Mouse (Mus musculus) layer of hippocampus, postnatal 36 days (tissue): ENCODE data around the gene Mcm2. TPM values are rescaled to one million over a fixed set of nuclear protein-coding genes. Genes with fewer than 3 reads are reported as not detected.

Source experiments
- DNase-seq, 2 experiments: peaks; one replicate each; pipeline ENCODE4 v3.0.0; 2022
- total RNA-seq, 2 experiments: library from RNA; stranded (reverse); gene quantifications; 2 replicates each; pipeline ENCODE4 v1.2.3; 2021

Mcm2 gene
- total RNA-seq: 1 to 10 TPM; 4.5 to 5.1 TPM

DNA sequence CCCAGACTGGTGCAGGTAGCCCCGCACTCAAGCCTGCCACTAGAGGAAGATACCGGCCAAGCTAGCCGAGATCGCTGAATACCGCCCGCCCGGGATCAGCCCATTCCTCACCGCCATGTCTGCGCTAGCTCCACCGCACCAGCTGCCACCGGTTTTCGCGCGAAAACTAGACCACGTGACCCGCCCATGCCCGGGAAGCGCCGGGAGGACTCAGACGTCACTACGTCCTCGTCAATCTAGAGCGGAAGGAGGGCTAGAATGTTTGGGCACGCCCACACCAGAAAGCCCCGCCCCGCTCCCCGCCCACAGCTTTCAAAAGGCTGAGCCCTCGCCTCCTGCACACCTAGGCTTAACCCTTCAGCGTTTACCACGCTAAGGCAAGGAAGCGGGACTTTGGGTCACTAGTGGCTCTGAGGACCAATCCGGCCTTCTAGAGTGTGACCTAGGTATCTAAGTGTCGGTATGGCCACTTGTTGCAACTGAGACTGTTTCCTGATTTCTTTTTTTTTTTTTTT is at the start of gene Mcm2:
TSS of gene Mcm2 (minus strand) at position 247 of the 515 bp plus-strand sequence.
- peak; percentile 90 for DNase-seq

DNA sequence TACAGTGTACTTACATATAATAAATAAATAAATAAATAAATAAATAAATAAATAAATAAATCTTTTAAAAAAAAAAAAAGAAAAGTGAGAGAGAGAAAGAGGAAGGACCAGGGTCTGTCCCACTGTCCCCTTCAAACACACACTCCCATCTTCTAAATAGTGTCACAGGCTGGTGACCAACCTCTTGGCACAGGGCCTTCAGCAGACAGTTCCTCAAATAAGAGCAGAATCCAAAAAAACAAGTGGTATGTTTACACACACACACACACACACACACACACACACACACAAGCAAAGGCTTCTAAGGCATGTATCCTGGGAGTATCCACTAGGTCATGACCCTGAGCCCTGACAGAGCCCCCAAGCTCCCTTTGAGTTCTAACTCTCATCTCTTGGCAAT is 49.2 kb upstream of the Mcm2 start:
- no peak for DNase-seq

GRCm38 (mm10) chr6:88946442-88946841 is 47.9 kb upstream of the Mcm2 start:
- DNase-seq: no peak

GRCm38 (mm10) chr6:88943666-88944065 is 45.1 kb upstream of the Mcm2 start:
- DNase-seq: no peak

DNA sequence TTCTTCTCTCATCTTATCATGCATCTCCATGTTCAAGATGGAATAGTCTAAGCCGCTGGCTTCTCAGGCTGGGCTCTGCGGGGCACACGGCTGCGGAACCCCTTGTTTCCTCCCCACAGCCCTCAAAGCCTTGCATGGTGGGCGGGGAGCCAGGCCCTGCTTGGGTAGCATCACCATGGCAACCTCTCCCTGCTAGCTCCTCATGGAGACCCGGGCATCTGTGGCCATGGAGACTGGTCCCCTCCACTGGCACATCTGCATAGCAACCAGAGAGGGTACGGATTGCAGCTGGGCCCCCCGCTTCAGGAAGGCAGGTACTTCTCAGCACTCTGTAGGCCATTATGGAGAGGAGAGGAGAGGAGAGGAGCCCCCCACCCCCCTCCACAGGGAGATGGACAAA is 44.0 kb upstream of the Mcm2 start:
- DNase-seq: peak; percentile 67 to 73

GRCm38 (mm10) chr6:88941628-88942027 is 43.0 kb upstream of the Mcm2 start:
- DNase-seq: no peak

- no peak for DNase-seq
These were observed 41.7 kb upstream of the Mcm2 start for GRCm38 (mm10) chr6:88940090-88940916.

- DNase-seq: no peak
These were observed 40.9 kb upstream of the Mcm2 start for GRCm38 (mm10) chr6:88939281-88940089.

GRCm38 (mm10) chr6:88938664-88939055 is 40.1 kb upstream of the Mcm2 start:
- no peak for DNase-seq

- DNase-seq: no peak
These were observed 39.5 kb upstream of the Mcm2 start for GRCm38 (mm10) chr6:88937971-88938663.

DNA sequence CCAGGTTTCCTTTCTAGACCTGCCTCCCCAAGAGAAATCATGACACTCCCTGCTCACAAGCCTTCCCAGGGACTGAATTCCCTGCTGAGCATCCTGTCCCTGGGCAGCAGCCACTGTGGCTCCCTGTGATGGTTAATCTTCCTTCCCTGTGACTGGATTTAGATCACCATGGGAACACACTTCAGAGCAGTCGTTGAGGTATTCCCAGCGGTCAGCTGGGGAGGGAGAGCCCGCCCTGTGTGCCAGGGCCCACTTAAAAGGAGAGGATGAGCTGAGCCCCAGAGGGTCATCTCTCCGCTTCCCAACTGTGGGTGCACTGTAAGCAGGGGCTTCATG is 38.6 kb upstream of the Mcm2 start:
- DNase-seq: no peak

DNA sequence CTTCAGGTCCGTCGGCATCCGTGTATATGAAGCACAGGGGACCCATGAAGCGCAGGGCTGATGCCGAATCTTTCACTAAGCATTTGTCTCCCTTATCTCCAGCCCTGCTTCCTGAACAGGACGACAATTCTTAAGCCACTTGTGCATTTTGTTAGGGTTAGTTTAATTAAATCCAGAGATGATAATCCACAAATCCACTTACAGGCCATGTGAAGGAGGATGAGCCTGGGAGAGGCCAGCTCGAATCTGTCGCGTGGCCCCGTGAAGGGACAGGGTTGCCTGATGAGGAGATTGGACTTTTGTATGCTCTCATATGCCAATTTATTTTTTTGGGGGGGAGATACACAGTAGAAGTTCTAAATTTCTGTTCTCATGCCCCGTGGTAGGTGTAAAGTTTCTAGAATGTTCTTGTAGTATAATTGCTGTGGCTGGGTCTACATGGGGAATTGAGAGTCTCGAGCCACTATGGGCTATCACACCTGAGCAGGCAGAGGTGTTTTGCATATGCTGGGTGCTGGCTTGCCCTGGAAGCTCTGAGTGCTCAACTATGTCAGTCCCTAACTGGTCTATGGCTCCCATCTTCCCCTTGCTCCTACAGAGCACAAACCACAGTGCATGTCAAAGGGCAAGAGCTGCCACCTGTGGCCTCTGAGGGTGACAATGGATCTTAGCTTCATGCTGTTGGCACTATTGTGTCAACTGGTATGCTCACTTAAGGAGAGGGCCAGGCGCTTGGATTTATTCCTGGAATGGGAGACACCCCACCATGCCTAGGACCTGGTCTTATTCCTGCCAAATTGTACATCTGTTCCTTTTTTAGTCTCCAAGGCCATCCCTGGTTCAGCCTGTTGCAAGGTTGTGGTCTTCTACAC is 38.0 kb upstream of the Mcm2 start:
- no peak for DNase-seq

GRCm38 (mm10) chr6:88935735-88936276 is 37.2 kb upstream of the Mcm2 start:
- peak in 1 of 2 experiments; percentile 4 for DNase-seq

DNA sequence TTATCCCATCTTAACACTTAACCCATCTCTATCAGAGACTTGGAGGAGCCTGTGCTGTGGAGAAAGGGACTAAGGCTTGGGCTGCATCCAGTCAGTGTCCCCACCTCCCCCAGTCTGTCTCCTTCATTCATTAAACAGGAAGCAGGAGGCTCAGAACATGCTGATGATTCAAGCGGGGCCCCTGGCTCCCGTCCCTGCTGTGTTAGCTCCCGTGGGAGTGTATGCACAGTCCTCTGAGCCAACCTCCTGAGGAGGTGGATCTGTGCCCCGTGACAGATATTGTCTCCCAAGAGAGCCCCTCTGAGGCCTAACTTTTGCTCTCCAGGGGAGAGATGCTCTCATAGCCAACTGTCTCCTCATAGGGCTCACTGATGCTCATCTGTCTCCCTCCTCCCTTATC is 36.2 kb upstream of the Mcm2 start:
- peak; percentile 69 to 74 for DNase-seq

DNA sequence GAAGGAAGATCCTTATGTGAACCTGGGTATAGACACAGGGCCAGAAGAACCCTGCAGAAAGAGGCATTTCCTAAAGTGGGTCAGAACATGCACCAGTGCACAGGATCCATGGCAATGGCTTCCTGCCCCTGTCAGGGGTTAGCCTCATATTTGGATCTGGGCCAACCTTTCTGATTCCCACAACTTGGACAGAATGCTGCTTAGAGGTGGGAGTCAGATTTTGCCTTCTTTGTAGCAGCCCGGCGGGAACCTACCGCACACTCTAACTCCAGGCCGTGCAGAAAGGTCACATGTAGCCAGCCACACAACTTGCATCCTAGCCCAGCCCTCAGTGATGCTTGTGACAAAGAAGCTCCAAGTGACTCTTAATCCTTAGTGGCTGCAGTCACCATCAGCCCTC is 35.6 kb upstream of the Mcm2 start:
- no peak for DNase-seq

GRCm38 (mm10) chr6:88931449-88931848 is 32.9 kb upstream of the Mcm2 start:
- no peak for DNase-seq

GRCm38 (mm10) chr6:88930049-88930448 is 31.5 kb upstream of the Mcm2 start:
- no peak for DNase-seq

DNA sequence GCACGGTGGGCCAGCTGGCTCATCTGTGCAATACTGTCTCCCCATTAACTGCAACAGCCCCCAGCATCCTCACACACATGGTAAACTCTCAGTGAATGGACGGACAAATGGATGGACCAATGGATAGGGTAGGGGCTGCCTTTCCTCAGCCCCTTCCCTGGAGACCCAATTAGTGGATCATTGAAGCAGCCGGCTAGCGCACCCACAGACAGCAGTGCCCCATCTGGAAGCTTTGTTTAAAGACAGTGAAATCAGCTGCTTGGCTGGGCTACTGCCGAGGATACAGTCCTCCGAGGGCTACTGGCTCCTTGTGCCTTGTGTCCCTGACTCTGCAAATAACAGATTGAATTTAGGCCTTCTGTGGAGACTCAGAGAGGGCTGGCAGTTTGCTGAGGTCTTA is 30.9 kb upstream of the Mcm2 start:
- no peak for DNase-seq

GRCm38 (mm10) chr6:88928576-88928975 is 30.0 kb upstream of the Mcm2 start:
- DNase-seq: no peak

- DNase-seq: no peak
These were observed 29.4 kb upstream of the Mcm2 start for GRCm38 (mm10) chr6:88928026-88928425.

GRCm38 (mm10) chr6:88927595-88927994 is 29.0 kb upstream of the Mcm2 start:
- peak; percentile 80 to 85 for DNase-seq

DNA sequence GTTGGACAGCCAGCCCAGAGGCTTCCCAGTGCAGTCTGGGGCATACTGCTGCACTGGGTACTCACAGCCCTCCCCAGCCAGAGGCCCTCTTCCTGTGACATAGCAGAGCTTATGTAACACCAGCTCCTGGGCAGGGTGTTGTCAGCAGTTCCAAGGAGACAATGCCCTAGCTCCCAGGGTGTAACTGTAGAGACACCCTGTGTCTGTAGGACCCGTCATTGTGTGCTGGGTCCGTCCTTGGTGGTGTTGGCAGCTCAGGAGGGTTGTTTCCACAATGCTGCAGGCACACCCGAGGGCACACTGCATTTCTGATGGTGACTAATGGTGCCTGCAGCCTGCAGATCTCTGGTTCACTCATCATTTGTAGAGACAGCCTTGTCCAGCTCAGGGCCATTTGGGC is 28.3 kb upstream of the Mcm2 start:
- DNase-seq: no peak
